Mouse (Mus musculus): ENCODE measurements around the gene Arpc3.
"Not testable (repeated sequence)": the region's sequence is repeated elsewhere in the genome, so short reads cannot be mapped to it uniquely, and the experiment has no call there.

GRCm38 (mm10) chr5:122420676-122421075, 29.0 kb downstream of the Arpc3 start:
- not testable (repeated sequence) for TF ChIP-seq CTCF (IDR thresholded peaks at IDR 0.05; ENCODE audit: extremely low read depth, insufficient read depth, insufficient read length, insufficient replicate concordance); POLR2A (IDR thresholded peaks at IDR 0.05; ENCODE audit: low read depth, low read length)
